Mouse (Mus musculus): ENCODE results near the gene Ybx3. TPM values are rescaled to one million over a fixed set of nuclear protein-coding genes. Genes with fewer than 3 reads are reported as not detected.

The Ybx3 gene
- polyA plus RNA-seq (2016; fragmentation: Nextera tagmentation; extraction: Ambion mirVana): 44.2 and 44.7 TPM in 2 replicates

DNA sequence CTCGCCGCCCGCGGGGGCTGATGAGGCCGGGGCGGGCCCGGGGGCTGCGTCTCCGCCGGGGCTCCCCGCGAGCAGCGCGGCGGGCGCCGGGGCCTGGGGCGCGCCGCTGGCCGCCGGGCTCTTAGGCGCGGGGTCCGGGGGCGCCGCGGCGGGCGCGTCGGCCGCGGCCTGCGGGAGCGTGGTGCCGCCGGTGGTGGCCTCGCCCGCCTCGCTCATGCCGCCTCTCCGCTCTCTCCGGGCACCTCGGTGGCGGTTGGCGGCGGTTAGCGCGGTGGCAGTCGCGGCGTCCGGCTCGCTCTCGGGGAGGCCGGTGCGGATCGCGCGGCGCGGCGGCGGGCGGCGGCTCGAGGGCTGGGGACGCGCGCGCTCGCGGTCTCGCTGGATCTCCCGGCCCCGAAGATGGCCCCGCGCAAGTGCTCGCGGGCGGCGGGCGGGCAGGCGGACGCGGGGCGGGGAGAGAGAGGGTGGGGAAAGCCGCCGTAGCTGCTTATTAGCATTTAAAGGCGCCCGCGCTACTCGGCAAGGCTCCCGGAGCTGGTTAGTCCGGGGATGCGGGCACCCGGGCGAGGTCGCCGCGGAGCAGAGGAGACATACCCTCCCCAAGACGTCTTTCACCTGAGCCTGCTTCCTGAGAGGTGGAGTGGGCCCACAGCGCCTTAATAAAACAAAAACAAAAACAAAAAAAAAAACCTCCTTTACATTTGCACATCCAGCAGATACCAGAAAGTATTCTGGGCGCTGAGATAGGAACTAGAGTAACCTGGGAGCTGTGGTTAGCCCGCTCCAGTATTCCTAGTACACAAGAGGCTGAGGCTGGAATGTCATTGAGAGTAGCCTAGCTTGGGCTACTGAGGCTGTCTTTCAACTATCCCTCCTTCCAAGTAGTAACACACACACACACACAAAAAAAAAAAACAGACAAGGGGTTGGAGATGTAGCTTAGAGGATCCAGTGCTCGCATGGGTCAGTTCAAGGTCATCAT is at the start of gene Ybx3:
TSS of gene Ybx3 (minus strand) at position 437 of the 982 bp plus-strand sequence.
- peak within 1 kb of the TSS; percentile 94 for H3K27ac ChIP-seq (replicated peaks)
- peaks cover 33% of the 10 kb centered on the region for H3K4me1 ChIP-seq
- no peaks in the 10 kb centered on the region for H3K9me3 ChIP-seq
- peak within 1 kb of the TSS; percentile 83 for H3K4me3 ChIP-seq
- WGBS: under 1% methylated on average over 107 of the region's 107 CpGs
- DNase-seq (ENCODE audit: low spot score): peak; percentile 88
- H3K36me3 ChIP-seq (replicated peaks): no peaks in the 10 kb centered on the region
- peaks cover 8% of the 10 kb centered on the region; the same call in 1 of the 2 replicates for H3K27me3 ChIP-seq (replicated peaks; ENCODE audit: low read depth, poor library complexity, severe bottlenecking)

DNA sequence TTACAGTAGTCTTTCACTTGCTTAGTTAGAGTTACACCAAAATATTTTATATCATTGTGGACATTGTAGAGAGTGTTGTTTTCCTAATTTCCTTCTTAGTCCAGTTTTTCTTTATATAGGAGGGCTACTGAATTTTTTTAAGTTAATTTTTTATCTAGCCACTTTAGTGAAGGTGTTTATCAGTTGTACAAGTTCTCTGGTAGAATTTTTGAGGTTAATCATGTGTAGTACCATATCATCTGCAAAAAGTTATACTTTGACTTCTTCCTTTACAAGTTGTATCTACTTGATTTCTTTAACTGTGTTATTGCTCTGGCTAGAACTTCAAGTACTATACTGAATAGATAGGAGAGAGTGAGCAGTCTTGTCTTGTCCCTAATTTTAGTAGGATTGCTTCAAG is 48.4 kb upstream of the Ybx3 start:
- no peak for DNase-seq (ENCODE audit: low spot score)
- no peak overlapping the region for H3K27ac ChIP-seq (replicated peaks)

DNA sequence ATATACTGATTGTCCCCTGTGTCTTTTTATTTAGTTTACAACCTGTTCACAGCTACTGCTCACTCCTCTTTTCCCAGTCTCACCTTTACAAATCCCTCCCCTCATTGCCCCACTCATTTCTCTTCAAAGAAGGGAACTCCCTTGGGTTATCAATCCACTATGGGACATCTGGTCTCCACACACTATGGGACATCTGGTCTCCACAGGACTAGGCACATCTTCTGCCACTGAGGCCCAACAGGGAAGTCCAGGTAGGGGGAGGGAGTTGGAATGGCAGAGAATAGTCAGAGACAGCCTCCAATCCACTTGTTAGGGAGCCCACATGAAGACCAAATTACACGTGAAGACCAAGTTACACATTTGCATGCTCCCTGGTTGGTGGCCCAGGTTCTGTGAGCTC is 45.8 kb upstream of the Ybx3 start:
- H3K36me3 ChIP-seq (replicated peaks): no peaks in the 10 kb centered on the region
- peaks cover under 1% of the 10 kb centered on the region; the same call in 1 of the 2 replicates for H3K9me3 ChIP-seq
- H3K27ac ChIP-seq (replicated peaks): no peak overlapping the region
- DNase-seq (ENCODE audit: low spot score): no peak
- peak overlapping the region; percentile 61 for H3K4me3 ChIP-seq
- peaks cover 28% of the 10 kb centered on the region for H3K27me3 ChIP-seq (replicated peaks; ENCODE audit: low read depth, poor library complexity, severe bottlenecking)
- 34% methylated on average over 1 of the region's 1 CpGs for WGBS
- peaks cover 5% of the 10 kb centered on the region; the same call in 1 of the 2 replicates for H3K4me1 ChIP-seq

More for the DNA sequence above, 48.4 kb upstream of the Ybx3 start:
- peaks cover 5% of the 10 kb centered on the region; the same call in 1 of the 2 replicates for H3K4me1 ChIP-seq
- peaks cover 28% of the 10 kb centered on the region for H3K27me3 ChIP-seq (replicated peaks; ENCODE audit: low read depth, poor library complexity, severe bottlenecking)
- H3K4me3 ChIP-seq: no peak overlapping the region
- no peaks in the 10 kb centered on the region for H3K36me3 ChIP-seq (replicated peaks)
- H3K9me3 ChIP-seq: peaks cover 6% of the 10 kb centered on the region; the same call in 1 of the 2 replicates

DNA sequence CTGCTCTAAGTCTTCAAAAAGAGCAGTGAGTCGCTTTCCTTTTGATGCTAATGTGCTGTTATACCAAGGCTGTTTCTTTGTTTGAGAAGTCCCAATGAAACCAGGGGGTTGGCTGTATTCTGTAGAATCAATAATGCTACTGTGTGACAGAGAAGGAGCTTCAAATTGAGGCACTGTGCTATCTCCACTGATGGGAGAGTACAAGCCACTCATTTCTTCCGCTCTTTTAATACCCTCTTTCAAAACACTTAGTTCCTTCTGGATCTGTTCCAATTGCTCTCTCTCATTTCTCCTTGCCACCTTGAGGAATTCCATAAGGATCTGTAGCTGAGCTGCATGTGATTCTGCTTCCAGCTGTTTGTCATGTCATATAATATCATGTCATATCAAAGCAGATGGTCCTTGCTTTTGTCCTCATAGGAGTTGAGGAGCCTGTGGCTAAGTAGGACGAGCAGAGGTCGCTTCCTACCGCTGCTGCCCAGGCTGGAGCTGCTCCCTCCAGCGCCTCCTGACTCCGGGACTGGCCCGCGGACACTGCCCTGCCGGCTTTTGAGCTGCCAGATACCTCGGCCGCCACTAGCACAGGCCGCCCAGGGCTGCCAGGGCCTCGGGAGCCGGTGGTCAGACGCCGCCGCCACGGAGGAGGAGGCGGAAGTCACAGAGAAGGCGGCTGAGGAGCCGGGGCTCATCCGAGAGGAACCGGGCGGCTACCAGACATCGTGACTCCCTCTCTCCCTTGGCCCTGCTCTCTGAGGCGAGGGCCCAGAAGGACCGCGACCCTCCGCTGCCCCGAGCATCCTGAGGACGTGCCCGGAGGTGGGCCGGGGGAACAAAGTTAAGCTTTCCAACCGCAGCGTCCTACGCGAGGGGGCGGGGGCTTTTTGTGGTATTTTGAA is 45.1 kb upstream of the Ybx3 start:
- no peaks in the 10 kb centered on the region for H3K36me3 ChIP-seq (replicated peaks)
- WGBS: 11% methylated on average over 39 of the region's 39 CpGs
- peaks cover 5% of the 10 kb centered on the region; the same call in 1 of the 2 replicates for H3K4me1 ChIP-seq
- no peaks in the 10 kb centered on the region for H3K9me3 ChIP-seq
- peak; percentile 50 for DNase-seq (ENCODE audit: low spot score)
- peaks cover 28% of the 10 kb centered on the region for H3K27me3 ChIP-seq (replicated peaks; ENCODE audit: low read depth, poor library complexity, severe bottlenecking)
- peak overlapping the region; percentile 73 for H3K27ac ChIP-seq (replicated peaks)
- peak overlapping the region; percentile 61 for H3K4me3 ChIP-seq

DNA sequence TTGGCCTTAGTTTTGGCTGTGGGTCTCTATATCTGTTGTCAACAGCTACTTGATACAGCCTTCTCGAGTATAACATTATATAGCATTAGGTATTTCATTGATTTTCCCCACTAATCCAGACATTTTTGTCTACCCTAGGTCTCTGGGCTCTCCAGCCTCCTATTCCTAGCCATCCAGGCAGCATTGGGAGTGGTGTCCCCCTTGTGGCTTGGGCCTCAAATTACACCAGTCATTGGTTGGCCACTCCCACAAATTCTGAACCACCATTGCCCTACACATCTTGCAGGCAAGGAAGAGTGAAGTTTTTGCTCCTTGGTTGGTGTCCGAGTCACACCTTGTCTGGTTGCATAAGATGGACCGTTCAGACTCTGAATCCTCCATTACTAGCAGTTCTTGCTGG is 33.3 kb upstream of the Ybx3 start:
- H3K4me1 ChIP-seq: no peaks in the 10 kb centered on the region
- WGBS: 64% methylated on average over 3 of the region's 3 CpGs
- DNase-seq (ENCODE audit: low spot score): peak; percentile 13
- H3K4me3 ChIP-seq: no peak overlapping the region
- H3K9me3 ChIP-seq: no peaks in the 10 kb centered on the region
- H3K36me3 ChIP-seq (replicated peaks): no peaks in the 10 kb centered on the region
- H3K27ac ChIP-seq (replicated peaks): no peak overlapping the region
- no peaks in the 10 kb centered on the region for H3K27me3 ChIP-seq (replicated peaks; ENCODE audit: low read depth, poor library complexity, severe bottlenecking)

DNA sequence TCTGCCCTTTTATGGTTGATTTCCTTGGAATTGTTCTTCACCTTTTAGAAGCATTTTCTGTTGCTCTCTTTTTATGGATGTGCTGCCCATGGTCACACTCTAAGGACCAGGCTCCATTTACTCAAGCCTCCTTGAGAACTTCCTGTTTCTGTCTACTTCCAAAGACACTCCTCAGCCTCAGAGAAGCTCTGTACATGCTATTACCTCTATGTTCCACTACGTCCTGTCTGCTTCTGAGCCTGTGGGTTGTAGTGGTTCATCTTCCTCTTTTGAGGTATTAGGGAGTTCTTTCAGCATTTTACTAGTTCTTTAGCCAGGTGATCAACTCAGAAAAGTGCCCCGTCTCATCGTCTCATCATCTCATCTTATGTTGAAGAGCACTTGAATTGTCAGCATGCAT is 31.3 kb upstream of the Ybx3 start:
- 84% methylated on average over 3 of the region's 3 CpGs for WGBS
- no peaks in the 10 kb centered on the region for H3K36me3 ChIP-seq (replicated peaks)
- no peak overlapping the region for H3K27ac ChIP-seq (replicated peaks)
- no peak overlapping the region for H3K4me3 ChIP-seq
- DNase-seq (ENCODE audit: low spot score): no peak
- no peaks in the 10 kb centered on the region for H3K27me3 ChIP-seq (replicated peaks; ENCODE audit: low read depth, poor library complexity, severe bottlenecking)
- no peaks in the 10 kb centered on the region for H3K4me1 ChIP-seq
- no peaks in the 10 kb centered on the region for H3K9me3 ChIP-seq

DNA sequence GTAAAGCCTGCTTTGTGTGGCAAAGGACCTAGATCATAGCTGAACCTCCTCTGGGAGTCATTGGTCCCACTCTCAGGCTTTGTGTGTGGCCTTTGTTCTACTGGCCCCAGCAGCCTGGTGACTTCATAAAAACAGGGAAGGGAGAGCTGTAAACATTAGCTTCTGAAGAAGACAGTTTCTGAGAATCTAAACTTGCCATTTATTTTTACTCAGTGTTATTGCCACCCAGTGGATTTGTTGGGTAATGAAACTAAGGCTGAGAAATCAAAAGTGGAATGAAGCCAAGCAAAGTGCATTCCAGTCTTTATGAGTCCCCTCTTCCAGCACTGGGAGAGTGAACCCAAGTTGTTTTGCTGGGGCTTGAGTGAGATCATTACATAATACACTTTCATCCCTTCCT is 30.5 kb upstream of the Ybx3 start:
- Histone ChIP-seq H3K4me1 (no peaks in the 10 kb centered on the region), H3K27me3 (replicated peaks; ENCODE audit: low read depth, poor library complexity, severe bottlenecking) (no peaks in the 10 kb centered on the region), H3K27ac (replicated peaks) (no peak overlapping the region), H3K36me3 (replicated peaks) (no peaks in the 10 kb centered on the region), H3K4me3 (no peak overlapping the region), H3K9me3 (no peaks in the 10 kb centered on the region)
- DNase-seq (ENCODE audit: low spot score): no peak

DNA sequence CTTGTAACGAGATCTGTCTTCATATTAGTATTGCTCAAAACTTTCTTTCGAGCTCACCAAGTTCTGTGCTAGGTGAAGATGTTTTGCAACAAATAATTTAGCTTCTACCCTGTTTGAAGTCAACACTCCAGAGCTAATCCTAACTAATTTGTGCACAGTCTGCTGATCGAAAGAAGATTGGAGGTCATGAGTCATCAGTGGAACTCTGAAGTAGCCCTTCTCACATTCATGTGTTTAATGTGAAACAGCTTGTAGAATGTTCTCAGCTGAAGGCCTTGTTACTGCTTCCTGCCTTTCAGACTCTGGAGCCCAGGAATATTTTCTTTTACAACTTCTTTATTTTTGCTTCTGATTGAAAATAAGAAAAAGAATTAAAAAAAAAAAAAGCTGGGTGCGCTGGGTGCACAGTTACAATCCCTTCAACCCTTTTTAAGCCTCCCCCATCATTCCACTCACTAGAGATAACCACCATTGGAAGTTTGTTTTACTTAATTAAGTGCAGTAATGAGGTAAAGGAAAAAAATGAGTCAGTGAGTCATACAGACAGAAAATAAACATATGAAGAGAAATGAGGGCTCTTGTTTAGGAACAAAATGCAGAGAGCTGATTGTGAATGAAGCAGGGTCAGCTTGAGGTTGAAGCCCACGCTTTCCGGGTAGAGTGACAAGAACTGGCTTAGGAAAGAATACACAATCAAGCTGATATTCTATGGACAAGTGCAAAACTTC is 23.0 kb upstream of the Ybx3 start:
- H3K27ac ChIP-seq (replicated peaks): no peak overlapping the region
- H3K36me3 ChIP-seq (replicated peaks): no peaks in the 10 kb centered on the region
- H3K4me3 ChIP-seq: no peak overlapping the region
- H3K9me3 ChIP-seq: no peaks in the 10 kb centered on the region
- no peaks in the 10 kb centered on the region for H3K4me1 ChIP-seq
- H3K27me3 ChIP-seq (replicated peaks; ENCODE audit: low read depth, poor library complexity, severe bottlenecking): no peaks in the 10 kb centered on the region
- 78% methylated on average over 6 of the region's 6 CpGs for WGBS
- no peak for DNase-seq (ENCODE audit: low spot score)

DNA sequence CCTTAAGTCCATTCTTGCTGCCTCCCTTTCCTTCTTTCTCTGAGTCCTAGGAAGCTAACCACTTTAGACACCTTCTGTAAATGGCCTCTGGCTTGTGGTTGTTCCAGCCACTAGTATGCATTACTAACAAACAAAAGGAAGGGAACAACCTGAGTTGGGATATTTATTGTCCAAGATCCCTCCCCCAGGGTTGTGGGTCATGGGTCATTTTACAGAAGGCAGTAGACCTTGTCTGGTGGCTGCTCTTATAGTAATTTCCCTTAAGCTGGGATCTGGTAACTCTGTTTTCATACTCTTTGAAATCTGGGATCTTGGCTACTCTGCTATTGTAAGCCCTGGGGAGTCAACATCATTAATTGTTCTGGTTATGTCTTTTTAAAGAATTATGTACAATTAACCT is 18.7 kb upstream of the Ybx3 start:
- Histone ChIP-seq H3K36me3 (replicated peaks) (no peaks in the 10 kb centered on the region), H3K27ac (replicated peaks) (no peak overlapping the region), H3K27me3 (replicated peaks; ENCODE audit: low read depth, poor library complexity, severe bottlenecking) (no peaks in the 10 kb centered on the region), H3K4me3 (no peak overlapping the region), H3K4me1 (no peaks in the 10 kb centered on the region), H3K9me3 (no peaks in the 10 kb centered on the region)
- DNase-seq (ENCODE audit: low spot score): no peak

DNA sequence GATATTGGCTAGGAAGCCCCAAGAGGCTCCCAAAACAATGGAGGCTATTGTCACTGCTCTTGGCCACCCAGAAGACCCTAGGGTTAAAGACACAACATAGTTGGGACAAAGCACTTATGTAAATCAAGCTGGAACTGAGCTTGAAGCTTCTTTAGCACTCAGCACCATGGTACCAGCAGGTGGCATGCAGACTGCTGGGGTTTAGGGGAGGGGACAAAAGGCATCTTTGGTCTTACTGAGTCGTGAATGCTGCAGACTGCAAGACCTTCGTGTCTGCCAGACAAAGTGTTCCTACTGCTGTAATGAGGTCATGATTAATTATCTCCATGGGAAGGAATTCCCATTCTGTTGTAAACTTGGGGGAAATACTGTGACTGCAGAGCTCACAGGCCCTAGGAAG is 17.6 kb upstream of the Ybx3 start:
- Histone ChIP-seq H3K27me3 (replicated peaks; ENCODE audit: low read depth, poor library complexity, severe bottlenecking) (no peaks in the 10 kb centered on the region), H3K36me3 (replicated peaks) (no peaks in the 10 kb centered on the region), H3K9me3 (no peaks in the 10 kb centered on the region), H3K4me3 (no peak overlapping the region), H3K27ac (replicated peaks) (no peak overlapping the region), H3K4me1 (no peaks in the 10 kb centered on the region)
- no peak for DNase-seq (ENCODE audit: low spot score)
- WGBS: 11% methylated on average over 2 of the region's 2 CpGs

DNA sequence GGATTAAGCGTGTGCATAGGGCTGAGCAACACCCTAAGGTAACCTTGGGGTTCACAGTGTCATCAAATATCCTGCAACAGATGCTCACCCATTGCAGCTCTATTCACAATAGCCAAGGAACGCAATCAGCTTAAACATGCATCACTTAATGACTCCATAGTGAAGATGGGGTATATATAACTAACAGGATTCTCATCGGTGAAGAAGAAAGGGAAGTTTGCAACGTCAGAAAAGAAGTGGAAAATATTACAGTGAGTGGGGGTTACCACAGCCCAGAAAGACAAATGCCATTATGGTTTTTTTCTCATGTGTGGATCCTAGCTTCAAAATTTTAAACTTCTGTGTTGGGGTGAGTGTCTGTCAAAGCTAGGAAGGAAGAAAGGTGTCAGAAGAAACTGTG is 16.9 kb upstream of the Ybx3 start:
- Histone ChIP-seq H3K27ac (replicated peaks) (no peak overlapping the region), H3K4me1 (no peaks in the 10 kb centered on the region), H3K27me3 (replicated peaks; ENCODE audit: low read depth, poor library complexity, severe bottlenecking) (no peaks in the 10 kb centered on the region), H3K36me3 (replicated peaks) (no peaks in the 10 kb centered on the region), H3K4me3 (no peak overlapping the region), H3K9me3 (no peaks in the 10 kb centered on the region)
- no peak for DNase-seq (ENCODE audit: low spot score)
- 89% methylated on average over 4 of the region's 4 CpGs for WGBS

DNA sequence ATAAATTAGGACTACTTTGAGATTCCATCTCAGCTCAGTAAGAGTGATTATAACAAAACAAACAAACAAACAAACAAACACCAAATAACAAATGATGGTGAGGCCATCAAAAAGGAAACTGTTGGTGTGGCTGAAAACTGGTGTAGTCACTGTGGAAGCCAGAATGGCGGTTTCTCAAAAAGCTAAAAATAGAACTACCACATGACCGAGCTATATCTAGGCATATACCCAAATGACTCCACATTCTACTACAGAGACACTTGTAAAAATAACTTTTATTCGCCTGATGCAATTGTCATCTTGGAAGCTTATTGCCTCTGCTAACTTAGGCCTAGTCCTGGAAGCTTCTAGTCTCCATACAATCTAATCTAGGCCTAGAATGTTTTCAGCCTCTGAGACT is 16.0 kb upstream of the Ybx3 start:
- Histone ChIP-seq H3K9me3 (no peaks in the 10 kb centered on the region), H3K36me3 (replicated peaks) (no peaks in the 10 kb centered on the region), H3K27me3 (replicated peaks; ENCODE audit: low read depth, poor library complexity, severe bottlenecking) (no peaks in the 10 kb centered on the region), H3K4me3 (no peak overlapping the region), H3K27ac (replicated peaks) (no peak overlapping the region), H3K4me1 (no peaks in the 10 kb centered on the region)
- WGBS: 86% methylated on average over 3 of the region's 3 CpGs
- no peak for DNase-seq (ENCODE audit: low spot score)

All from embryonic facial prominence, embryonic 10.5 days (tissue).